Mouse (Mus musculus) lung, embryonic 16.5 days (tissue): ENCODE data around the gene Stard7. TPM values are rescaled to one million over a fixed set of nuclear protein-coding genes. Genes with fewer than 3 reads are reported as not detected.
"Not testable (repeated sequence)": the region's sequence is repeated elsewhere in the genome, so short reads cannot be mapped to it uniquely, and the experiment has no call there.

Experiments
- ATAC-seq: fragments of 200-750 bp; cut with Nextera tagmentation; 2 replicates; pipeline ENCODE4 v1.8.0; 2017; ENCODE audit warnings: low read depth, mild to moderate bottlenecking, moderate library complexity
- H3K27ac ChIP-seq: fragments of 300-500 bp; sonication (generic); 2 replicates; pipeline ENCODE4 v1.5.1; 2014; ENCODE audit warnings: mild to moderate bottlenecking, control low read depth, low read length
- H3K27me3 ChIP-seq: fragments of 300-500 bp; sonication (generic); 2 replicates; pipeline ENCODE4 v1.6.1; 2014; ENCODE audit warnings: low read depth, low read length, mixed read lengths; ENCODE audit not compliant: control insufficient read depth, insufficient read depth
- H3K36me3 ChIP-seq: fragments of 300-500 bp; sonication (generic); 2 replicates; pipeline ENCODE4 v1.6.1; 2014; ENCODE audit warnings: low read length; ENCODE audit not compliant: control insufficient read depth, insufficient read depth
- H3K4me1 ChIP-seq: fragments of 300-500 bp; sonication (generic); replicated peaks from 2 replicates; pipeline ENCODE4 v1.6.1; 2014; ENCODE audit warnings: low read length, mixed read lengths; ENCODE audit not compliant: control insufficient read depth, insufficient read depth
- H3K4me2 ChIP-seq: fragments of 300-500 bp; sonication (generic); 2 replicates; pipeline ENCODE4 v1.6.1; 2014; ENCODE audit warnings: low read depth, low read length, control low read depth
- H3K4me3 ChIP-seq: fragments of 300-500 bp; sonication (generic); 2 replicates; pipeline ENCODE4 v1.5.1; 2014; ENCODE audit warnings: mild to moderate bottlenecking, low read length, control low read depth
- H3K9ac ChIP-seq: fragments of 300-500 bp; sonication (generic); 2 replicates; pipeline ENCODE4 v1.6.1; 2014; ENCODE audit warnings: low read length, control low read depth
- H3K9me3 ChIP-seq: fragments of 300-500 bp; sonication (generic); 2 replicates; pipeline ENCODE4 v1.6.1; 2016; ENCODE audit warnings: low read length; ENCODE audit not compliant: control insufficient read depth
- WGBS: fragments of 180-500 bp; shearing (Covaris S2); extraction: QIAGEN DNeasy Blood & Tissue Kit; methylation state at CpG from one replicate; pipeline ENCODE4 v1.1.7; 2014; 5-methylcytosine and 5-hydroxymethylcytosine counted together
- polyA plus RNA-seq: library from polyadenylated mRNA; unstranded; fragments of >200 nt; fragmentation: Nextera tagmentation; extraction: Ambion mirVana; gene quantifications from 2 replicates; pipeline ENCODE4 v1.2.1, GENCODE M21; 2015

The Stard7 gene
- polyA plus RNA-seq, 1 experiment from 2014 or later: 56.8 TPM

- no peaks in the 10 kb centered on the region for H3K9me3 ChIP-seq
- ATAC-seq: no peak
- no peak overlapping the region for H3K4me2 ChIP-seq
- no peak overlapping the region for H3K4me3 ChIP-seq
- H3K36me3 ChIP-seq: peaks cover 23% of the 10 kb centered on the region
- H3K4me1 ChIP-seq: no peaks in the 10 kb centered on the region
- H3K9ac ChIP-seq: no peak overlapping the region
- WGBS: 81% methylated on average over 3 of the region's 3 CpGs
- no peaks in the 10 kb centered on the region for H3K27me3 ChIP-seq
- no peak overlapping the region for H3K27ac ChIP-seq
These were observed 31.9 kb downstream of the Stard7 start for GRCm38 (mm10) chr2:127301883-127302282.

- H3K27ac ChIP-seq, H3K36me3 ChIP-seq, H3K27me3 ChIP-seq, H3K4me3 ChIP-seq, H3K4me2 ChIP-seq, H3K9ac ChIP-seq, H3K4me1 ChIP-seq, H3K9me3 ChIP-seq, ATAC-seq: not testable (repeated sequence)
- WGBS: 85% methylated on average over 4 of the region's 4 CpGs
These were observed 34.2 kb downstream of the Stard7 start for GRCm38 (mm10) chr2:127304192-127304591.

DNA sequence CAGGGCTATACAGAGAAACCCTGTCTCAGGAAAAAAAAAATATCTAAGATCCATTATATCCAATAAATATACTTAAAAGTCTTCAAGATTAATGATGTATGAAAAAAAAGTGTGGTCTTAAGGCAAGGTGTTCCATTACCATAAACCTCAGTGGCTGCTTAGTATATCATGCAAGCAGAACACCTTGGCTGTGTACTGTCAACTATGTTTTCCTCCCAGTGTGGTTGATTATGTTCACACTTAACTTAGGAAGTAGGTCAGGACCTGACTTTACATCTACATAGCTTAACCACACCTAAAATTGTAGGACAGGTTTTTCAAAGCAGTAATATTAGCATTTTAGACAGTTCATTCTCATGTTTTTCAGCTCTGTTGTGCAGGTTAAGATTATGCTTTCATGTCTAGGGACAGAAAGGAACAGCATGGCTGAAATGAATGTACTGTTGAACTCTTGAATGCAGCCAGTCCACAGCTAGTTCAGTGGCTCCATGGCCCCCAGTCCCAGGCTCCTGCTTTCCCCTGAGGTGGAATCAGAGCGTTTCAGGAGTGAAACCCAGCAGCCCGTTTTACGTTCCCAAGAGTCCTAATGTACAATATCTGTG is 34.7 kb downstream of the Stard7 start:
- no peaks in the 10 kb centered on the region for H3K4me1 ChIP-seq
- H3K27me3 ChIP-seq: no peaks in the 10 kb centered on the region
- H3K36me3 ChIP-seq: peaks cover 6% of the 10 kb centered on the region
- no peak overlapping the region for H3K4me3 ChIP-seq
- H3K9me3 ChIP-seq: no peaks in the 10 kb centered on the region
- no peak overlapping the region for H3K4me2 ChIP-seq
- no peak for ATAC-seq
- H3K9ac ChIP-seq: no peak overlapping the region
- WGBS: 71% methylated on average over 3 of the region's 3 CpGs
- H3K27ac ChIP-seq: no peak overlapping the region

DNA sequence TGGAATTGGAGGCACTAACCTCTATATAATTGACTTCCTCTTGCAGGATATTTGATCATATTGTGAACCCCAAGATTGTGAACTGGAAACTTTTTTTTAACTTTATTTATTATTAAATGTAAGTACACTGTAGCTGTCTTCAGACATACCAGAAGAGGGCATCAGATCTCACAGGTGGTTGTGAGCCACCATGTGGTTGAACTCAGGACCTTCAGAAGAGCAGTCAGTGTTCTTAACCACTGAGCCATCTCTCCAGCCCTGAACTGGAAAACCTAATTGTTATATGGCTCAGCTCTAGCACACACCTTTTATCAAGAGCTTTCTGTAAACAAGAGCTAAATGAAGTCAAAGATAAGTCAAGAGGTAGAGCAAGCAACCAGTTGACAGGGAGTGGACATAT is 36.1 kb downstream of the Stard7 start:
- no peaks in the 10 kb centered on the region for H3K4me1 ChIP-seq
- H3K36me3 ChIP-seq: no peaks in the 10 kb centered on the region; the same call in 1 of the 2 replicates
- no peak overlapping the region for H3K4me3 ChIP-seq
- ATAC-seq: no peak
- H3K9me3 ChIP-seq: no peaks in the 10 kb centered on the region
- H3K27me3 ChIP-seq: no peaks in the 10 kb centered on the region
- H3K4me2 ChIP-seq: no peak overlapping the region
- H3K9ac ChIP-seq: no peak overlapping the region
- no peak overlapping the region for H3K27ac ChIP-seq

DNA sequence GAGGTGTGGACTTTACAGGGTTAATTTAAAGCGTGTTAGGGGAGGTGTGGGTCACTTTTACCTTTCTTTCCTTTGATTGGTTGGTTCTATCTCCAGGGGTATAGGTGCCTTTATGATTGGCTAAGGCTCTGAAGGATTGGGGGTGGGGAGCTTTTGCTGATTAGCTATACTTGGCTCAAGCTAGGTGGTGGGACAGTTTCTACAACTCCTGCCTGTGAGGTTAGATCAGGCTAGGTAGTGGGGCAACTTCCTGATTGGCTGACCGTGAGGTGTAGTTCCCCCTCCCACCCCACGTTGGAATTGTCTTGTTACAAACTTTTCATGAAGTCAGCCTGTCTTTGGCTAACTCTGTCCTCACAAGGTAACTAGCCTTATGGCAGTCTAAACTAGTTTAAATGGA is 37.2 kb downstream of the Stard7 start:
- no peak overlapping the region for H3K27ac ChIP-seq
- WGBS: 29% methylated on average over 3 of the region's 3 CpGs
- H3K9me3 ChIP-seq: no peaks in the 10 kb centered on the region
- no peaks in the 10 kb centered on the region for H3K27me3 ChIP-seq
- H3K4me2 ChIP-seq: no peak overlapping the region
- no peak overlapping the region for H3K4me3 ChIP-seq
- ATAC-seq: no peak
- no peak overlapping the region for H3K9ac ChIP-seq
- no peaks in the 10 kb centered on the region for H3K36me3 ChIP-seq
- H3K4me1 ChIP-seq: no peaks in the 10 kb centered on the region

DNA sequence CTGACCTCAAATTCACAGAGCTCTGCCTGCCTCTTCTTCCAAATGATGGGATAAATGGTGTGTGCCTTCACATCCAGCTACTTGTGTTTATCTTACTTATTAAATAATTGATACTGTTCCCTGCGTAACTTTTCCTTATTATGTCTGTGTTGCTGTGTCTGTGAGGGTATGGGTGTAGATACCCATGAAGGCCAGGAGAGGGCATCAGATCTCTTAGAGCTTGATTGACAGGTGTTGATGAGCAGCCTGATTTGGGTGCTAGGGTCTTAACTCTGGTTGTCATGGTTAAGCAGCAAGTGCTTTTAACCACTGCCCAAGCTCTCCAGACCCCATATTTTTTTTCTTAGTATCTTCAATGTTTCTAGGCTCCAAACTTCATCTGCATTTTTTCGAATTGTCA is 38.6 kb downstream of the Stard7 start:
- H3K4me2 ChIP-seq: no peak overlapping the region
- 90% methylated on average over 2 of the region's 2 CpGs for WGBS
- H3K27ac ChIP-seq: no peak overlapping the region
- H3K4me1 ChIP-seq: no peaks in the 10 kb centered on the region
- H3K9ac ChIP-seq: no peak overlapping the region
- H3K9me3 ChIP-seq: no peaks in the 10 kb centered on the region
- no peak overlapping the region for H3K4me3 ChIP-seq
- H3K36me3 ChIP-seq: no peaks in the 10 kb centered on the region
- H3K27me3 ChIP-seq: no peaks in the 10 kb centered on the region
- no peak for ATAC-seq

- no peaks in the 10 kb centered on the region for H3K9me3 ChIP-seq
- no peaks in the 10 kb centered on the region for H3K4me1 ChIP-seq
- no peak overlapping the region for H3K9ac ChIP-seq
- H3K4me3 ChIP-seq: no peak overlapping the region
- H3K27me3 ChIP-seq: no peaks in the 10 kb centered on the region
- 39% methylated on average over 2 of the region's 2 CpGs for WGBS
- H3K27ac ChIP-seq: no peak overlapping the region
- ATAC-seq: no peak
- no peak overlapping the region for H3K4me2 ChIP-seq
- H3K36me3 ChIP-seq: no peaks in the 10 kb centered on the region
These were observed 40.2 kb downstream of the Stard7 start for GRCm38 (mm10) chr2:127310246-127310645.

DNA sequence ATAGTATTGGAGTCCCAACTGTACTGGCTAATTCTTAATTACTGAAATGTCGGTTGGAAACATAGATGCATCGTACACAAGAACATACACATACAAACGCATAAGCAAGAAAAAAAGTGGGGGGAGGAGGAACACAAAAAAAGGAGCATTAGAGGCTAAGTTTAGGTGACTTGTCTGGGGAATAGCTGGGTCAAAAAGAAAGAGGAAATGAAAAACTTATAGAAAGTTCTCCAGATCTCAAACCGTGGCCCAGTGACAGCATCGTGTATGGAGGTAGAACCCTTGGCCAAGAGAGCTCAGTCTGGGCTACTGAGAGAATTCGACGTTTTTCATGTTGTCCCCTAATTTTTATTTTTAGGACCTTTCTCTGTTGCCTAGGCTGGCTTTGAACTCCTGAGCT is 40.7 kb downstream of the Stard7 start:
- Histone ChIP-seq H3K4me2 (no peak overlapping the region), H3K9me3 (no peaks in the 10 kb centered on the region)
- WGBS: 88% methylated on average over 7 of the region's 7 CpGs

DNA sequence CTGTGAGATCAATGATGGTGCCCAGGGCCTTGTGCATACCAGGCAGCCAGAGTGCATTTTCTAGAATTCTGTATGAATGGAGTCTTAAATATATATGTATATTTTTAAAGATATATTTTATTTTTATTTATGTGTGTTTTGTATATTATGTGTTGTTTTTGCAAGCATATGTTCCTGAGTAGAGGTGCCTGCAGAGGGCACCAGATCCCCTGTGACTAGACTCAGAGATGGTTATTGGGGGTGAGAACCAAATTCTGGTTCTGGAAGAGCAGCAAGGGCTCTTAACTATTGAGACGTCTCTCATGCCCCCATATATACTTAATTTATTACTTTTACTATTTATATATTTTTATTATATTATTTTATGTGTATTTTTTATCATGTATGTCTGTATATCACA is 41.2 kb downstream of the Stard7 start:
- Histone ChIP-seq H3K27me3 (no peaks in the 10 kb centered on the region), H3K9me3 (no peaks in the 10 kb centered on the region), H3K36me3 (no peaks in the 10 kb centered on the region), H3K27ac (no peak overlapping the region), H3K9ac (no peak overlapping the region), H3K4me1 (no peaks in the 10 kb centered on the region), H3K4me2 (no peak overlapping the region), H3K4me3 (no peak overlapping the region)
- 85% methylated on average over 1 of the region's 1 CpGs for WGBS
- no peak for ATAC-seq

More for the DNA sequence above, 40.7 kb downstream of the Stard7 start:
- Histone ChIP-seq H3K9ac (no peak overlapping the region), H3K36me3 (no peaks in the 10 kb centered on the region), H3K4me3 (no peak overlapping the region), H3K27ac (no peak overlapping the region), H3K27me3 (no peaks in the 10 kb centered on the region), H3K4me1 (no peaks in the 10 kb centered on the region)
- ATAC-seq: no peak

GRCm38 (mm10) chr2:127312801-127313200 is 42.8 kb downstream of the Stard7 start:
- H3K4me1 ChIP-seq: no peaks in the 10 kb centered on the region
- no peaks in the 10 kb centered on the region for H3K36me3 ChIP-seq
- no peaks in the 10 kb centered on the region for H3K27me3 ChIP-seq
- H3K9me3 ChIP-seq: no peaks in the 10 kb centered on the region
- ATAC-seq: no peak
- H3K4me2 ChIP-seq: no peak overlapping the region
- no peak overlapping the region for H3K4me3 ChIP-seq
- no peak overlapping the region for H3K27ac ChIP-seq
- H3K9ac ChIP-seq: no peak overlapping the region
- 88% methylated on average over 4 of the region's 4 CpGs for WGBS
